Mouse (Mus musculus) heart, adult 2 months (tissue): ENCODE results near the gene Dlk1.

Experiments used
- CTCF ChIP-seq: fragments of 200-600 bp; IDR thresholded peaks from 2 replicates; pipeline ENCODE4 v1.8.1; 2022; ENCODE audit warnings: antibody characterized with exemption, mild to moderate bottlenecking, moderate library complexity
- EP300 ChIP-seq: fragments of 200-500 bp; IDR thresholded peaks from 2 replicates; pipeline ENCODE4 v1.6.1; 2011; ENCODE audit warnings: low read depth, low read length, control low read depth; ENCODE audit not compliant: insufficient read depth

DNA sequence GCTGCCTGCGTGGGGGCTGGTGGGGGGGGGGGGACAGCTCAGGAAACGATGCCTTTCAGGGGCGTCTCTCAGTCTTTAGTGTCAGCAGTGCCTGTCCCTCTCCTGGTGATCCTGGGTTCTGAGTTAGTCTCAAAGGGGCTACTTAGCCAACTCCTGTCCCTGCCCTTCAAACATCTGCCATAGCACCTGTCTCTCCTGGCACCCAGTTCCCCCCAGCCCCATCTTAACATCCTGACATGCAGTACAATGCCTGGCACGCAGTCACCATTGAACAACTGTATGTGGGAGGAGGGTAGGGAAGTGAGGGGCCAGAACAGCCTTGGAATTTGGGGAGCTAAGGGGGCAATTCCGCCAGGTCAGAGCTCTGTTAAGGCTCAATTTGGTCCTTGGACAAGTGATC lies 49.7 kb upstream of the Dlk1 start:
- TF ChIP-seq EP300 = no peak
- TF ChIP-seq CTCF = no peak
